Mouse (Mus musculus) skeletal muscle tissue, adult 2 months (tissue): ENCODE results near the gene Sowaha.
A peak's percentile ranks its signal among the peaks of the same experiment; 100 is the strongest.

ENCODE experiments used
- DNase-seq: peaks from one replicate; pipeline ENCODE4 v3.0.0-alpha.2; 2012; ENCODE audit warnings: low read depth, low spot score

Gene Sowaha

DNA sequence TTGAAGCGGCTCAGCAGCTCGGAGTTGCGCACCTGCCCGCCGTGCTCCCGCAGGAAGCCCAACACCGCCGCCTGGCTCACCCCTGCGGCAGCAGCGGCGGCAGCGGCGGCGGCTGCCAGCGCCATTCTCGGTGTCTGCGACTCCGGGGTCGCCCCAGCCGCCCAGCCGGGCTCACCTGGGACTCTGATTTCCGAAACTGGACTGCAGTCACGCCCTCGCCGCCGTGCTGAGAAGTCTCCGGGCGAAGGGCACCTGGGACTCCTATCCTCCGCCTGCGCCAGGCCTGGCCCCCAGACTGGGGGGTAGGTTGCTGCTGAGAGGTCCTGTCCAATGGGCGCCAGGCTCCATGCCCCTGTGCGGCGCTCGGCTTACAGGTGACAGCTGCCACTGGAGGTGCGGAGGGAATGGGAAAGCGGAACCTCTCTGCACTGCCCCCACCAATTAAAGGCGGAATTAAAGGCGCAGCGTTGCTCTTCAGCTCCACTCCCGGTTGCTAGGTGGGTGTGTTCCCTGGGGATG lies at the start of gene Sowaha, which contains the start of gene Gm9945:
TSS of gene Sowaha (minus strand) at position 492 of the 519 bp plus-strand sequence.
TSS of gene Gm9945 (plus strand) at position 384 of the 519 bp plus-strand sequence.
- no peak for DNase-seq

DNA sequence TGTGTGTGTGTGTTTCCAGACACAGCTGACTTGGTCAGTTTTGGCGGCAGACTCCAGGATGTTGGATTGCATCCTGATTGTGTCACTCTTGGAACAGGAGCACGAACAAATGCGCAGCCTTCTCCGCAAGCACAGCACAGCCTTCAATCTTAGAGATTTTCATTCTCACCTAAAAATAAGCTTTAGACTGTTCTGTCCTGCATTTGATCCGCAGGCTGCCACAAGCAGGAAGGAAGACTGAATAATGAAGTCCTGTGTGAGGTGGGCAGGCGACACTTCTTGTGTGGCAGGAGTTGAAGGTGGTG lies 49.1 kb upstream of the Sowaha start:
- DNase-seq, result peak; percentile 77

DNA sequence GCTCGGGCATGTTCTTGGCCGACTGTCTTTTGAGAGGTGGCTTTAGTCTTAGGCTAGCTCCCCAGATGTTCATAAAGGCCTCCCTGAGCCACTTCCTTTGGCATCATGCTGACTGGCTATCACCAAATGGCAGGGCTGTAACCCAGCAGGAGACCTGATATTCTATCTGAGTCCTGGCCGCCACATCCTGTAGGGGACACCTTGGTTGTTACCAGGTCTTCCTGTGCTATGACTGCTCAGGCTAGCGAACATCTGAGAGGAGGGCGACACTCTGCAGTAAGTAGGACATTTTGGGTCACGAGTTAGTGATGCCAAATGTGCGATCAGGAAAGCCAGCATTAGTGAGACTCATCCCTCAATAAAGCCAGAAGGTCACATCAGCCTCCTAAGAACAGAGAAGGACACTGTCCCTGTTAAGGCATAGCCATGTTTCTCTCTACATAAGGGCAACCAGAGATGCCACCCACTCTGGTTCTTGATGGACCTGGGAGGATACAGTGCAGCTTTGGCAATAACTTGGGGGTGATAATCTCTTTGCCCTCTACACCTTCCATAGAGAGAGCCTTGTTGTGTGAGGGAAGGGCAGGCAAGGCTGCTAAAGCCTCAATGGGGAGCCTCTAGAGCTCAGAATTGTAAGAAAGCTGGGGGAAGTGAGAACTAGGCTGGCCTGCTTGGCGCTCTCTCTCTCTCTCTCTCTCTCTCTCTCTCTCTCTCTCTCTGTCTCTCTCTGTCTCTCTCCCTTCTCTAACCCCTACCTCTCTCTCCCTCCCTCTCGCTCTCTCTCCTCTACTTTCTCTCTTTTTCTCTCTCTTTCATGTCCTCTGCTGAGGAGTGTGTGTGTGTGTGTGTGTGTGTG lies 48.6 kb upstream of the Sowaha start:
- no peak for DNase-seq

- DNase-seq, result no peak
Observed at GRCm38 (mm10) chr11:53525461-53525860, 45.4 kb upstream of the Sowaha start.

DNA sequence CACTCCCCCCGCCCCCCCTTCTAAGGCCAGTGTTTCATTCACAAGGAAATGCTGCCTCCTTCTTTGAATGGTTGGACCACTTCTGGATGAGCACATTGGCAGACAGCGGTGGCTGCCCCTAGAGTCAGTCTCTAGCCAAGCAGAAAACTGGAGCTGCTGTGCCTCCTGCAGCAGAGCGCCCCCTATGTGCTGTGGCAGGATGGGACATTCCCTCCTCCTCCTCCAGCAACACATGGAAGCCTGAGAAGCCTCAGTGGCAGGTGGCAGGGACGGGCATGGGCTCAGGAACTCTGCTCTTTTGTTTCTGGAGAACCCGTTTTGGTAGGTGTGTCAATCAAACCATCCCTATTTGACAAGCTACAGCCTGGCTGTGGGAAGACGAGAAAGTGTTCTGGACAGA lies 44.8 kb upstream of the Sowaha start:
- no peak for DNase-seq

DNA sequence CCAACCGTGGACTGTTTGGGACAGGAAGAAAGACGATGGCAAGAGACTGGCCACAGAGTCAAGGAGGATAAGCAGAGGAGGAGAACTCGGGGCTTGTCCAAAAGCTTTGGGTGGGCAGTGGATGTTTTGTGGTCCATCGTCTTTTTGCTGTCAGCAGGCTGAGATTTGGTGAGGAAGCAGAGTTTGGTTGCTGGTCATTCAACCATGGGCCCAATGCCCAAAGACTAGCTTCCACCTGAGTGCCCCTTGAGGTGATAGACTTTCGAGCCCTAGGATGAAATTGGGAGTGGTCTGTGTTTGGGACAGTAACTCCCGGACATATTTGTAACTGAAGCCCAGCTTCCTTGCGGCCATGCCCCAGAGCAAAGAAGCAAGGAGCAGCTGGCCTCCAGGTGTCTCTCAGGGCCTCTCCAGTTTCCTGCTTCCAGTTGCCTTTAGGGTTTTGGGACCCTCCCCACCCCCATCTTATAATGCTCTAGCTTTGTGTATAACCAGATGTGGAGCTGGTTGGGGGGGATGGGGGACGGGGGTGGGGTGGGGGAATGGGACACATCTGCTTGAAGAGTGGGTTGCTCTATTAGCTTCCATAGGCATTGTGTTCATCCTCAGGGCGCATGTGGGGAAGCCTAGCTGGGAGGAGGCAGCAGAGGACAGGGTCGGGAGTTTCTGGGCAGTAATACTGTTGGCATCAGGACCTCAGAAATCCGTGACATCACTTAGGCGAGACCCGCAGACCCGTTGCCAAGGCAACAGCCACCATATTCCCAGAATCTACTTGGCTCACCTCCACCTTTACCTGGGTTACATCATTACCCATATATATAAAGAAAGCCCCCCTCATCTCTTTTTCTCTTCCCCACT lies 43.7 kb upstream of the Sowaha start:
- no peak for DNase-seq

- no peak for DNase-seq
Observed at GRCm38 (mm10) chr11:53522930-53523329, 42.9 kb upstream of the Sowaha start.

- DNase-seq, result no peak
Observed at GRCm38 (mm10) chr11:53522362-53522761, 42.3 kb upstream of the Sowaha start.

DNA sequence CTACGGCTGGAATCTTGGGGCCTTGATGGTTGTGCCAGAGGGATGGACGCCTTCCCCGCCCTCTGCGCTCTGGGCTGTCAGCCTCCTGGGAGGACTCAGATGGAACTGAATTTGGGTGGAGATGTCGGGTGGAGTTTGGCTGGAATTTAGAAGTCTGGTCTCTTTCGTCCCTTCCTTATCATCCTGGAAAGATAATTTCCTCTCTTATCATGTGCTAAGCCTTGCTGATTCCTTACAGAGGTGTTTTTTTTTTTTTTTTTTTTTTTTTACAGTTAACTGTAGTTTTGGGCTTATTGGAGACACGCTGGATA lies 41.7 kb upstream of the Sowaha start:
- no peak for DNase-seq

GRCm38 (mm10) chr11:53521120-53521820 lies 41.2 kb upstream of the Sowaha start:
- DNase-seq, result no peak

DNA sequence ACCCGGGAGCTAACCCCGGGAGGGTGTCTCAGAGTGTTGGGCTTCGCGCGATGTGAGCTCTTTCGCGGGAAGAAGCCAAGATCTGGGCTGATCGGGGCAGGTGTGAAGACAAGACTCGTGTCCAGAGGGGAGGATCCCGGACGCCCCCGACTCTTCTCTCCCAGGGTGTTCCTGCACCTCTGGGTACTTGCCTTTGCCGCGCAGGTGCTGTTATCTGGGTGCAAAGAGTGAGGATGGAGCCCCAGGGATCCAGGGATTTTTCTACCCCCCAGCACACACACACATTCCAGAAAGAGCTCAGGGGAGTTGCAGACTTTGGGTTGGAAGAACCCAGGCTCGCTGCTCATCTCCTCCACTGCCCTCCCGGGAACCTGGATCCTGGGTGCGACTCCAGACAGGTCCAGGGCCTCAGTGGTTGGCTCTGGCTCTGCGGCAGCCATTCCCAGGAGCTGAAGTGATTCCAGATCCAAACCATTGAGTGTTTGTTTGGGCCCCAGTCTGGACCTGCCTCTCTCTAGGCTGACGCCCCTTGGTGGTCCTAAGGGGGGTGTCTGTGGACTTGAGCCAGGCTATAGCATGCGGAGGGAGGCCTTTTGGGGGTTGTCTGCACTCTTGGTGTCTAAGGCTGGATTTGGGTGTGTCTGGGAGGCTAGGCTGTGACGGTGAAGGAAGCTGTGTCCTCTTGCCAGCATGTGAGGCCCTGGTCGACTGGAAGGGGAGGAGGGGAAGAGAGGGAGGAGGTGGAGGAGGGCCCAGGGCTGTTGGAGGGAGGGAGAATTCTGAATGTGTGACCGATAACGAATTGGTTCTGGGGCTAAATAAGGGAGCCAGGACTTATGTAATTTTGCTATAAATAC lies 40.3 kb upstream of the Sowaha start:
- peak; percentile 74 for DNase-seq

DNA sequence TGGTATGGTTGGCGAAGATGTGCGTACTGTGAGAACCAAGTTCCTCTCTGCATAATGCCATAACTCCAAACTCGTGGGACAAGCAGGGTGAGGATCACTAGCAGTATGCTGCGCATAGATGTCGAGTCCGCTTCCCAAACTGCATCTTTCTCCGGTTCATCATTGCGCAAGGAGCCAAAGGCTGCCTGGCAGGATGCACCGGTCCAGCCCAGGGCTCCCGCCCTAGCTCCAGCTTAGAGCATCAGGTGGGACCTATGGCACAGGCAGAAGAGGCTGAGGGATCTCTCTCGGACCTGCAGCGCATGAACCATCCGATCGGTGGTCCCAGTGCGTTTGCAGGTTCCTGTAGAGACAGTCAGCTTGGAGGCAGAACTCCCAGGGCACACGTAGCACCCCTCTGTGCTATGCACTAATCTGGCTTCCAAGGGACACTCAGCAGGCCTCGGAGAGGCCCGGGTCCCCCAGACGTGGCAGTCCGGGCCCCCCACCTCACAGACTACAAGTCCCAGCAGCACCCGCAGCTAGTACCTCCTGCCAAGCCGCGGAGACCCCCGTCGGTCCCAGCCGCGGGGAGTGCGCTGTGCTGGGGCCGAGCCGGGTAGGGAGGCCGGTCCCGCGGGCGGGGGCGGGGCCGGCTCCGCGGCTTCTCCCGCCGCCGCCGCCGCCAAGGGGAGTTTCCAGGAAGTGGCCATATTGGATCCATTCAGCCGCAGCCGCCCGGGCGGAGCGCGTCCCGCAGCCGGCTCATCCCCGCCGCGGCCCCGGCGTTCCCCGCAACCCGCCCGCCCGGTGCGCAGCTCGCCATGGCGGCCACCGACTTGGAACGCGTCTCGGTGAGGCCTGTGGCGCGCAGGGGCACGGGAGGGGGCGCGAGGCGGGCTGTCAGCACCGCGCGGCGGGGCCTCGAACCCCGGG lies 39.4 kb upstream of the Sowaha start, which contains the start of gene Sept8:
TSS of gene Sept8 (plus strand) at position 51 of the 915 bp plus-strand sequence.
- no peak for DNase-seq

DNA sequence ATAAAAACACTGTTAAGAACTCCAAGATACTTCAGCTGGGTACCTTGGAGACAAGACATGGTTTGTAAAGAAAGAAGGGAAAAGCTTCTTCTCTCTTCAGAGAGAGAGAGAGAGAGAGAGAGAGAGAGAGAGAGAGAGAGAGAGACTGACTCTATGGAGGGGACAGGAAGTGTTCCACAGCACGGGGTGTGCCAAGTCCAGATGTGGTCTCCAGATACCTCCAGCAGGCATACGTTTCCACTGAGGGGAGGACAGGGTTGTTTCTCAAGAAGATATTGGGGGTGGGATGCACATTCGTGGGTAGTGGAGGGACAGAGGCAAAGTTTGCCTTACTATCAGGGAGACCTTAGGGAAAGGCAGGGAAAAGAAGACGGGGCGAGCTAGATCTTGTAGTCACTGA lies 38.7 kb upstream of the Sowaha start:
- no peak for DNase-seq

- no peak for DNase-seq
Observed at GRCm38 (mm10) chr11:53516775-53517627, 36.9 kb upstream of the Sowaha start.

DNA sequence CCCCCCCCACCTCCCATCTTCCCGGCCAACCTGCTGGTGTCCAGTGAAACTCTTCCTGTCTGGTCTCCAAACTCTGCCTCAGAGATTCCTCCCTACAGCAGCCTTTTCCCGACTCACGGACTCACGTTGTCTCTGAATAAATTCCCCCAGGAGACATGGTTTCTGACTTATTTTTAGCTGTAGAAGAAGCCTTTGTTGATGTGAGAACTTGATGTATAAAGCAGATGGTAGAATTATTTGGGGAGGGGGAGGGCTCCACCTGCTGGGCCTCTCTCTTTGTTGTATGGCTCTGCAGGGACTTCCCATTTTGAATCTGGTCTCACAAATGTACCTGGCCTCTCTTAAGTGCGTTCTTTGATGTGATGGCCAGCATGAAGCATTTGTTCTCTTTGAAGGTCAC lies 30.3 kb upstream of the Sowaha start:
- no peak for DNase-seq

- DNase-seq, result no peak
Observed at GRCm38 (mm10) chr11:53508591-53508990, 28.5 kb upstream of the Sowaha start.

DNA sequence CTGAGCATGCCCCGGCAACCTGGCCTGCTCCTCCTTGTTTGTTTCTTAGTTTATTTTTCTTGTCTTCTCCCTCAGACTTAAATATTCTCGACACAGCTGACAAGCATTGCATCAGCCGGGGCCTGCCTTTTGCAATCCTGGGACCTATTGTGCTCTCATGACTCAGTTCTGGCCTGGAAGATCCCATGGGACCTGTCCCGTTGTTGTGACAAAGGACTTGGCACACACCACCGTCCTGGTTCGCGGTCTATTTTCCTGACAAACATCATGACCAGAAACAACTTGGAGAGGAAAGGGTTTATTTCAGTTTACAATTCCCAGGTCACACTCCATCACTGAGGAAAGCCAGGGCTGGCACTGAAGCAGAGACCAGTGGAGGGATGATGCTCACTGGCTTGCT lies 28.1 kb upstream of the Sowaha start:
- peak; percentile 87 for DNase-seq

DNA sequence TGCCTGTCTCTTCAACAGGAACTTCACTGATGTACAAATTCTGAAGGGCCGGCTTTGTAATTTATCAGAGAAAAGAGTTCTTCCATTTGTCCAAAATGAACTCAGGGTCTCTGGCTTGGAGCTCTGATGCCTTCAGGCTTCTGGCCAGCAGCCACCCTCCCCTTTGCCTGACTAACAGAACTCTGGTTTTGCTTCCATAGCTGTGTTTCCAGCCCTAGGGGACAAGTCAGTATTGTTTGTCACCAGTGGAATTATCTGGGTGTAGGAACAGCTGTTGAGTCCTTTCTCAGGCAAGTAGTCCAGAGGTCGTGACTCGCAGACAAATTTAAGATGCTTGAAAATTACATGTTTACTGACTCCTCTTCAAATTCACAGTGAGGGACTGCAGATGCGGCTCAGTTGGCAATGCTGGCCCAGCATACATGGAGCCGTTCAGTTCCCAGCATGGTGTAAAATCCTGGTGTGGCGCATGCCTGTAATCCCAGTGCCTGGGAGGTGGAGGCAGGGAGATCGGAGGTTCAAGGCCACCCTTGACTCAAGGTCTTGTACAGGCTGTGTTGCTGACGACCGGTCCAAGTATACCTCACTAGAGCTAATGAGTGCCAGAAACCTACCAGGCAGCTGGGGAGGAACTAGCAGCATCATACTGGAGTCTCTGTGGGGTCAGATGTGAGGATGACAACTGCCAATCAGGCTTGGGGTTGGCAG lies 27.2 kb upstream of the Sowaha start:
- DNase-seq, result no peak
